Mouse (Mus musculus): ENCODE data around the gene Prss8.

GRCm38 (mm10) chr7:127934075-127934474, 4.2 kb upstream of the Prss8 start:
- TF ChIP-seq POLR2A (IDR thresholded peaks at IDR 0.05; ENCODE audit: borderline replicate concordance, insufficient read depth, low read length) (no peak), CTCF (IDR thresholded peaks at IDR 0.05; ENCODE audit: borderline replicate concordance, insufficient read depth, low read depth, low read length) (no peak)
